Mouse (Mus musculus): Measurements from ENCODE around the gene Spdef. TPM values are rescaled to one million over a fixed set of nuclear protein-coding genes. Genes with fewer than 3 reads are reported as not detected.

Spdef gene
- not detected for total RNA-seq (2023)

GRCm38 (mm10) chr17:27728770-27729169 lies at the start of gene Spdef:
Gene Spdef, minus strand, starts transcription at chr17:27728955.

Other genes starting within 250 kb of the Spdef start
- not detected for gene Grm4, start 207.6 kb downstream of the Spdef start, total RNA-seq (2023)
- 10 to 100 TPM; 68.4 to 74.6 TPM for gene Hmga1, start 172.5 kb downstream of the Spdef start, total RNA-seq (2023)
- 10 to 100 TPM; 58.2 to 66.1 TPM for gene AI413582, start 163.2 kb downstream of the Spdef start, total RNA-seq (2023)
- 10 to 100 TPM; 67.3 to 69.3 TPM for gene Nudt3, start 105.5 kb downstream of the Spdef start, total RNA-seq (2023)
- not detected for gene RPS10-NUDT3, start 93.7 kb downstream of the Spdef start, total RNA-seq (2023)
- gene Rps10, start 92.3 kb downstream of the Spdef start, total RNA-seq (2023): 1,000 to 10,000 TPM; 1,302 to 1,408 TPM
- under 1 TPM; 0.34 to 0.55 TPM for gene Pacsin1, start 73.4 kb downstream of the Spdef start, total RNA-seq (2023)
- 100 to 1,000 TPM; 100 to 106 TPM for gene D17Wsu92e, start 91.7 kb upstream of the Spdef start, total RNA-seq (2023)
- 10 to 100 TPM; 59.7 to 61.3 TPM for gene Snrpc, start 109.2 kb upstream of the Spdef start, total RNA-seq (2023)
- 10 to 100 TPM; 11.2 to 12.4 TPM for gene Uhrf1bp1, start 127.5 kb upstream of the Spdef start, total RNA-seq (2023)
- gene Anks1, start 180.4 kb upstream of the Spdef start, total RNA-seq (2023): 100 to 1,000 TPM; 111 to 113 TPM
- gene Taf11, start 180.9 kb upstream of the Spdef start, total RNA-seq (2023): 10 to 100 TPM; 28.2 to 33.4 TPM

Measured in monocyte, adult 59 days (primary cell).